Mouse (Mus musculus) liver, postnatal 0 days (tissue): Measurements from ENCODE around the gene Vav2.

Experiments
- CTCF ChIP-seq: sonication (generic); IDR thresholded peaks from 2 replicates; pipeline ENCODE4 v1.5.1; 2016; ENCODE audit warnings: antibody characterized with exemption, low read depth
- EP300 ChIP-seq: IDR thresholded peaks from 2 replicates; pipeline ENCODE4 v1.6.1; 2016; ENCODE audit warnings: antibody characterized with exemption, low read depth, mild to moderate bottlenecking

DNA sequence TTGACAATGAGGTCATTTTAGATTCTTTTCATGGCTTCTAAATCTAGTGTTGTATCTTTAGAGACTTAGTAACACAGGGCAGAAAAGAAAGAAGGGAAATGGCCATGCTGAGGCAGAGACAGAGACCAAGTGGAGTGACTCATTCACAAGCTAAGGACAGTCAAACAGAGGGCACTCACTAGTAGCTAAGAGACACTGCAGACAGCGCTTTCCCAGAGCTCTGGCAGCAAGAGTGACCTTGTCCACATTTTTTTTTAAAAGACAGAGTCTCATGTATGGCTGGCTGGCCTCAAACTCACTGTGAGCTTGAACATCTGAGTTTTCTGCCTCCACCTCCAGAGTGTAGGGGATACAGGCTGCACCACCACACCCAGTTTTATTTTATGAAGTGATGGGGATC, 11.0 kb upstream of the Vav2 start:
- TF ChIP-seq CTCF (no peak), EP300 (no peak)
